Mouse (Mus musculus): ENCODE results near the gene Asic2. TPM values are rescaled to one million over a fixed set of nuclear protein-coding genes. Genes with fewer than 3 reads are reported as not detected.
A peak's percentile ranks its signal among the peaks of the same experiment; 100 is the strongest.

The Asic2 gene
- total and polyA plus RNA-seq, 3 experiments: not detected

DNA sequence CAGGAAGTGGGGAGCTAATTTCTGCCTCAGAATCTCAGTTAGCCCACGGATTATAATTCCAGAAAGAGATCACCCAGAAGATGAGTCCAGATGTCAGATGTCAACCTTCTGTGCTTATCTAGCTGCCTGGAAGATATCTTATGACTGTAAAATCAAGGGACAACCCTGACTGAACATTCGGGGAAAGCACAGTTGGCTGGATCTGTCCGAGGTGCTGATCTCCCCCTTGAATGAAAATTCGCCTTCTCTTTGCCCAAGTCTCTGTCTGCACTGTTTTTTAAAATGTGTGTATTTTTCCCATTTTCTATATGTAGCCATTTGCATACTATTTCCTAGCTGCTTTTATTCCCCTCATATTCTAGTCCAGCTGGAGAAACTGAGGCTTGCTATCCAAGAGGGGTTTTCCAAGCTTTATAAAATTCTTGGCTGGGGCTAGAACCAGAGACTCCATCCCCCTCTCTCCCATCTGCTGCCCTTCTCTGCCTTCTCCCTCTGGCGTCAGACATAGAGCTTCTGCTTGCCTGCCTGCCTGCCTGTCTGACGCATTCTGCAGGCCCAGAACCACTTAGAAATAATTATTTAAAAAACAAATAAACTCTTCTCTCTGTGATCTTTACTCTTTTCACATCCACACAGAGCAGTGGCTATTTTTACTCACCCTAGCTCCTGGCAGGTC, 481.9 kb downstream of the Asic2 start:
- H3K9me3 ChIP-seq (replicated peaks; ENCODE audit: insufficient read depth, low read length): no peaks in the 10 kb centered on the region

GRCm38 (mm10) chr11:81481198-81481597, 487.1 kb downstream of the Asic2 start:
- Histone ChIP-seq H3K9me3 (replicated peaks; ENCODE audit: insufficient read depth, low read length) (no peaks in the 10 kb centered on the region), H3K4me1 (ENCODE audit: control insufficient read depth in 1 of 2, insufficient read depth in 2 of 2, low read length in 2 of 2) (no peaks in the 10 kb centered on the region), H3K79me2 (ENCODE audit: control insufficient read depth, insufficient read depth, low read length, poor library complexity) (no peaks in the 10 kb centered on the region), H3K27ac (ENCODE audit: control insufficient read depth, low read depth, low read length) (no peak overlapping the region), H3K4me3 (ENCODE audit: control insufficient read depth in 1 of 2, insufficient read depth in 1 of 2, low read depth in 2 of 2, low read length in 2 of 2) (no peak overlapping the region), H3K36me3 (ENCODE audit: control insufficient read depth in 1 of 2, insufficient read depth in 2 of 2, low read length in 2 of 2) (no peaks in the 10 kb centered on the region), H3K9ac (ENCODE audit: control insufficient read depth, low read depth, low read length, poor library complexity, severe bottlenecking) (no peak overlapping the region), H3K27me3 (ENCODE audit: control insufficient read depth in 1 of 2, insufficient read depth in 2 of 2, low read length in 2 of 2) (no peaks in the 10 kb centered on the region)
- DNase-seq (ENCODE audit: low read depth, low spot score): no peak
- TF ChIP-seq MYB (IDR thresholded peaks at IDR 0.05; ENCODE audit: low read depth, low read length) (no peak), MAZ (IDR thresholded peaks at IDR 0.05; ENCODE audit: low read depth, low read length) (no peak), POLR2A (IDR thresholded peaks at IDR 0.05; ENCODE audit: control insufficient read depth in 1 of 2, insufficient read depth in 1 of 2, low read depth in 1 of 2, low read length in 2 of 2, poor library complexity in 1 of 2) (no peak), GABPA (IDR thresholded peaks at IDR 0.05; ENCODE audit: low read depth, low read length) (no peak), CTCF (IDR thresholded peaks at IDR 0.05 in 2 of 3, conservative IDR thresholded peaks at IDR 0.05 in 1 of 3; ENCODE audit: control insufficient read depth in 1 of 3, insufficient read depth in 1 of 3, low read depth in 2 of 3, low read length in 3 of 3, poor library complexity in 1 of 3, severe bottlenecking in 1 of 3) (no peak), TCF12 (IDR thresholded peaks at IDR 0.05; ENCODE audit: low read depth, low read length) (no peak), USF2 (IDR thresholded peaks at IDR 0.05; ENCODE audit: borderline replicate concordance in 1 of 2, insufficient read depth in 1 of 2, low read depth in 1 of 2, low read length in 2 of 2) (no peak), ELF1 (IDR thresholded peaks at IDR 0.05; ENCODE audit: low read depth, low read length) (no peak), RCOR1 (IDR thresholded peaks at IDR 0.05; ENCODE audit: low read depth, low read length) (no peak), KAT2A (conservative IDR thresholded peaks at IDR 0.05; ENCODE audit: low read depth, low read length) (no peak), ETS1 (IDR thresholded peaks at IDR 0.05; ENCODE audit: low read depth, low read length) (no peak)

More for the DNA sequence above, 481.9 kb downstream of the Asic2 start:
- TF ChIP-seq MAX (IDR thresholded peaks at IDR 0.05; ENCODE audit: low read length) (no peak), ELF1 (IDR thresholded peaks at IDR 0.05; ENCODE audit: low read depth, low read length) (no peak), POLR2AphosphoS2 (IDR thresholded peaks at IDR 0.05; ENCODE audit: low read length) (no peak), CHD1 (IDR thresholded peaks at IDR 0.05; ENCODE audit: low read depth, low read length) (no peak), RAD21 (IDR thresholded peaks at IDR 0.05; ENCODE audit: low read depth, low read length) (no peak), USF1 (IDR thresholded peaks at IDR 0.05; ENCODE audit: low read depth, low read length) (no peak), UBTF (IDR thresholded peaks at IDR 0.05; ENCODE audit: borderline replicate concordance, insufficient read depth, low read depth, low read length) (no peak), GATA1 (IDR thresholded peaks at IDR 0.05; ENCODE audit: low read depth, low read length) (no peak), MAZ (IDR thresholded peaks at IDR 0.05; ENCODE audit: low read depth, low read length) (no peak), ZMIZ1 (IDR thresholded peaks at IDR 0.05; ENCODE audit: low read depth, low read length) (no peak), RCOR1 (IDR thresholded peaks at IDR 0.05; ENCODE audit: low read depth, low read length) (no peak), JUND (IDR thresholded peaks at IDR 0.05; ENCODE audit: low read depth, low read length) (no peak), POLR2A (IDR thresholded peaks at IDR 0.05; ENCODE audit: control insufficient read depth in 1 of 2, insufficient read depth in 1 of 2, low read depth in 1 of 2, low read length in 2 of 2, poor library complexity in 1 of 2) (no peak), EP300 (IDR thresholded peaks at IDR 0.05; ENCODE audit: low read depth in 1 of 2, low read length in 2 of 2) (no peak), ZC3H11A (IDR thresholded peaks at IDR 0.05; ENCODE audit: low read depth, low read length) (no peak), TAL1 (IDR thresholded peaks at IDR 0.05; ENCODE audit: low read length) (no peak), TBP (IDR thresholded peaks at IDR 0.05; ENCODE audit: low read depth, low read length) (no peak), CHD2 (IDR thresholded peaks at IDR 0.05; ENCODE audit: low read length) (no peak), ETS1 (IDR thresholded peaks at IDR 0.05; ENCODE audit: low read depth, low read length) (no peak), USF2 (IDR thresholded peaks at IDR 0.05; ENCODE audit: borderline replicate concordance in 1 of 2, insufficient read depth in 1 of 2, low read depth in 1 of 2, low read length in 2 of 2) (no peak)
- peak; percentile 11 for DNase-seq (ENCODE audit: low read depth, low spot score)
- Histone ChIP-seq H3K36me3 (ENCODE audit: control insufficient read depth in 1 of 2, insufficient read depth in 2 of 2, low read length in 2 of 2) (no peaks in the 10 kb centered on the region), H3K79me2 (ENCODE audit: control insufficient read depth, insufficient read depth, low read length, poor library complexity) (no peaks in the 10 kb centered on the region), H3K27me3 (ENCODE audit: control insufficient read depth in 1 of 2, insufficient read depth in 2 of 2, low read length in 2 of 2) (no peaks in the 10 kb centered on the region), H3K9ac (ENCODE audit: control insufficient read depth, low read depth, low read length, poor library complexity, severe bottlenecking) (no peak overlapping the region), H3K4me3 (ENCODE audit: control insufficient read depth in 1 of 2, insufficient read depth in 1 of 2, low read depth in 2 of 2, low read length in 2 of 2) (no peak overlapping the region), H3K27ac (ENCODE audit: control insufficient read depth, low read depth, low read length) (no peak overlapping the region), H3K4me1 (ENCODE audit: control insufficient read depth in 1 of 2, insufficient read depth in 2 of 2, low read length in 2 of 2) (no peaks in the 10 kb centered on the region)
